Mouse (Mus musculus) right cerebral cortex, postnatal 14 days (tissue): Measurements from ENCODE around the gene Scn8a.
A peak's percentile ranks its signal among the peaks of the same experiment; 100 is the strongest.

Experiments
- DNase-seq: peaks from one replicate; pipeline ENCODE4 v3.0.0; 2022

Scn8a gene

GRCm38 (mm10) chr15:101075656-101076055 is 206.0 kb downstream of the Scn8a start:
- no peak for DNase-seq

GRCm38 (mm10) chr15:101076071-101077000 is 206.7 kb downstream of the Scn8a start:
- DNase-seq, result no peak

- DNase-seq, result no peak
Observed at GRCm38 (mm10) chr15:101077001-101077812, 207.5 kb downstream of the Scn8a start.

GRCm38 (mm10) chr15:101077813-101078730 is 208.4 kb downstream of the Scn8a start, which contains the start of gene Fignl2:
Gene Fignl2, minus strand, starts transcription at chr15:101078567.
- no peak for DNase-seq

GRCm38 (mm10) chr15:101078731-101079156 is 209.1 kb downstream of the Scn8a start:
- DNase-seq, result peak; percentile 64

- DNase-seq, result no peak
Observed at GRCm38 (mm10) chr15:101080031-101080520, 210.4 kb downstream of the Scn8a start.

- no peak for DNase-seq
Observed at GRCm38 (mm10) chr15:101081035-101081548, 211.4 kb downstream of the Scn8a start.

GRCm38 (mm10) chr15:101082236-101082635 is 212.6 kb downstream of the Scn8a start:
- DNase-seq, result no peak

- DNase-seq, result no peak
Observed at GRCm38 (mm10) chr15:101084499-101084898, 214.8 kb downstream of the Scn8a start.

GRCm38 (mm10) chr15:101086451-101086850 is 216.8 kb downstream of the Scn8a start:
- DNase-seq, result no peak

GRCm38 (mm10) chr15:101086956-101087355 is 217.3 kb downstream of the Scn8a start:
- no peak for DNase-seq

GRCm38 (mm10) chr15:101088291-101088690 is 218.6 kb downstream of the Scn8a start:
- DNase-seq, result no peak

GRCm38 (mm10) chr15:101091551-101091950 is 221.9 kb downstream of the Scn8a start:
- no peak for DNase-seq

GRCm38 (mm10) chr15:101092121-101092828 is 222.6 kb downstream of the Scn8a start:
- no peak for DNase-seq

- peak; percentile 40 for DNase-seq
Observed at GRCm38 (mm10) chr15:101092829-101093648, 223.4 kb downstream of the Scn8a start.

- DNase-seq, result no peak
Observed at GRCm38 (mm10) chr15:101093988-101094387, 224.3 kb downstream of the Scn8a start.

- DNase-seq, result no peak
Observed at GRCm38 (mm10) chr15:101094979-101095378, 225.3 kb downstream of the Scn8a start.

GRCm38 (mm10) chr15:101095392-101095791 is 225.7 kb downstream of the Scn8a start:
- no peak for DNase-seq
